26 mouse cellular contexts compared by ENCODE assay signal in the genomic region with DNA sequence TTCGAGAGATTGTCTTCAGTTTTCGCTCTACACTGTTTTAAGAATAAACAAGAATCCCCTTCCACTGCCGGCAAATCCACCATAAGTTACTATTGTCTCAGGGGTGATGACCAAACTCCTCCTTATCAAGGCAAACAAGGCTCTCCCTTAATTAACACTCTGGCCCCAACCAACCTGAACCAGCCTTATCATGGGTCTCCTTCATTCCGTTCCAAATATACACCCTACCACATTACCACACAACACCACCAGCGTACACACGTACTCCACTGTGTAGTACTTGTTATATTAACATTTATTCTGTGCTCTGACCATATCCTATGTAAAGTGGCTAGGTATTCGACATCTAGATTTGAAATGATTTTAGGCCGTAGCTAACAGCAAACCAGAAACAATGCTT. TPM values are rescaled to one million over a fixed set of nuclear protein-coding genes. Genes with fewer than 3 reads are reported as not detected.
DNase-seq lines count a peak whose midpoint lies in the region; ATAC-seq and TF ChIP-seq lines count a peak whose summit lies in the region.
"Had no signal": no experiment of that assay in that cellular context is flagged by ENCODE, and none has a peak within 500 bp of the region (broad histone marks: within the 10 kb centered on the region; RNA-seq: fewer than 3 reads in every experiment).

No protein-coding gene starts in this region.

- peaks cover 12% of the 10 kb centered on the region for H3K4me1 ChIP-seq in heart, embryonic 16.5 days (ENCODE audit: control insufficient read depth, insufficient read depth, low read length)
- H3K4me1 ChIP-seq in MEL (ENCODE audit: control insufficient read depth in 1 of 2, insufficient read depth in 2 of 2, low read length in 2 of 2), result peaks cover 7 to 15% of the 10 kb centered on the region in 2 experiments; a peak in 3 of 4 replicates
- H3K4me1 ChIP-seq in liver, embryonic 12.5 days, result peaks cover 33% of the 10 kb centered on the region
- H3K4me1 ChIP-seq: embryonic facial prominence, embryonic 13.5 days had no signal

- 52% methylated on average over 8 of the region's 8 CpGs for WGBS in heart, embryonic 16.5 days
- WGBS in liver, embryonic 12.5 days (ENCODE audit: insufficient replicate concordance), result 31% methylated on average over 8 of the region's 8 CpGs

- TF ChIP-seq EP300 in MEL (IDR thresholded peaks at IDR 0.05; ENCODE audit: low read depth in 1 of 2, low read length in 2 of 2), result peak; percentile 70 to 84

- no peak for TF ChIP-seq CTCF in MEL (IDR thresholded peaks at IDR 0.05 in 2 of 3, conservative IDR thresholded peaks at IDR 0.05 in 1 of 3; ENCODE audit: control insufficient read depth in 1 of 3, insufficient read depth in 1 of 3, low read depth in 2 of 3, low read length in 3 of 3, poor library complexity in 1 of 3, severe bottlenecking in 1 of 3)

- no peak for TF ChIP-seq RAD21 in MEL (IDR thresholded peaks at IDR 0.05; ENCODE audit: low read depth, low read length)

- no peak for TF ChIP-seq POLR2A in MEL (IDR thresholded peaks at IDR 0.05; ENCODE audit: control insufficient read depth in 1 of 2, insufficient read depth in 1 of 2, low read depth in 1 of 2, low read length in 2 of 2, poor library complexity in 1 of 2)

- no peaks in the 10 kb centered on the region for H3K36me3 ChIP-seq in heart, embryonic 16.5 days (ENCODE audit: control insufficient read depth, insufficient read depth)
- peaks cover 0 to 14% of the 10 kb centered on the region in 2 experiments; a peak in 2 of 4 replicates for H3K36me3 ChIP-seq in MEL (ENCODE audit: control insufficient read depth in 1 of 2, insufficient read depth in 2 of 2, low read length in 2 of 2)
- H3K36me3 ChIP-seq in liver, embryonic 12.5 days, result no peaks in the 10 kb centered on the region
- H3K36me3 ChIP-seq: embryonic facial prominence, embryonic 13.5 days; midbrain, embryonic 13.5 days; neural tube, embryonic 13.5 days had no signal

- peak; percentile 85 for ATAC-seq in heart, embryonic 16.5 days (replicated peaks; ENCODE audit: extremely low read depth, insufficient read depth, low FRiP score)
- peak; percentile 93 for ATAC-seq in liver, embryonic 12.5 days
- peak; percentile 66 for ATAC-seq in megakaryocyte progenitor cell, adult 5-6 weeks (replicated peaks; ENCODE audit: poor library complexity)
- ATAC-seq: activated CD4-positive, CD25-positive, alpha-beta regulatory T cell, adult 4 months; CD4-positive, CD25-positive, alpha-beta regulatory T cell, adult 4 months; forebrain, embryonic 13.5 days; midbrain, embryonic 13.5 days had no signal

- no peaks in the 10 kb centered on the region for H3K27me3 ChIP-seq in heart, embryonic 16.5 days (ENCODE audit: control insufficient read depth, insufficient read depth, low read length)
- no peaks in the 10 kb centered on the region for H3K27me3 ChIP-seq in MEL (ENCODE audit: control insufficient read depth in 1 of 2, insufficient read depth in 2 of 2, low read length in 2 of 2)
- no peaks in the 10 kb centered on the region for H3K27me3 ChIP-seq in liver, embryonic 12.5 days (replicated peaks)
- H3K27me3 ChIP-seq: forebrain, embryonic 13.5 days; midbrain, embryonic 13.5 days; neural tube, embryonic 13.5 days had no signal

- 0 out of 2 replicates have a peak overlapping the region, but pooled peaks have one; percentile 13 for H3K4me2 ChIP-seq in heart, embryonic 16.5 days (ENCODE audit: low read depth, low read length)
- H3K4me2 ChIP-seq in liver, embryonic 12.5 days, result peak overlapping the region; percentile 43
- H3K4me2 ChIP-seq: embryonic facial prominence, embryonic 13.5 days; forebrain, embryonic 13.5 days; hindbrain, embryonic 14.5 days; midbrain, embryonic 13.5 days; neural tube, embryonic 13.5 days had no signal

- H3K9me3 ChIP-seq in heart, embryonic 16.5 days (replicated peaks; ENCODE audit: control insufficient read depth, low read length), result no peaks in the 10 kb centered on the region
- H3K9me3 ChIP-seq in MEL (replicated peaks; ENCODE audit: insufficient read depth, low read length), result no peaks in the 10 kb centered on the region
- no peaks in the 10 kb centered on the region for H3K9me3 ChIP-seq in liver, embryonic 12.5 days (replicated peaks)
- H3K9me3 ChIP-seq: embryonic facial prominence, embryonic 13.5 days; forebrain, embryonic 13.5 days; midbrain, embryonic 13.5 days; neural tube, embryonic 13.5 days had no signal

- intact Hi-C loops in heart, postnatal 36 days (cut with DNase I), result no loop called here

- H3K79me2 ChIP-seq in MEL (ENCODE audit: control insufficient read depth, insufficient read depth, low read length, poor library complexity), result no peaks in the 10 kb centered on the region

- H3K4me3 ChIP-seq in heart, embryonic 16.5 days (ENCODE audit: low read length), result no peak overlapping the region
- H3K4me3 ChIP-seq in MEL (ENCODE audit: control insufficient read depth in 1 of 2, insufficient read depth in 1 of 2, low read depth in 2 of 2, low read length in 2 of 2), result peak overlapping the region; percentile 6 to 30; a peak in 3 of 4 replicates
- H3K4me3 ChIP-seq in liver, embryonic 12.5 days, result no peak overlapping the region
- H3K4me3 ChIP-seq: embryonic facial prominence, embryonic 13.5 days; erythroblast, embryonic 14.5 days; forebrain, embryonic 13.5 days; layer of hippocampus, adult 2 months; midbrain, embryonic 13.5 days; neural tube, embryonic 13.5 days had no signal

- H3K9ac ChIP-seq in heart, embryonic 16.5 days (ENCODE audit: low read length), result no peak overlapping the region
- peak overlapping the region; percentile 13 for H3K9ac ChIP-seq in MEL (ENCODE audit: control insufficient read depth, low read depth, low read length, poor library complexity, severe bottlenecking)
- H3K9ac ChIP-seq in liver, embryonic 12.5 days, result no peak overlapping the region
- H3K9ac ChIP-seq: embryonic facial prominence, embryonic 13.5 days; forebrain, embryonic 13.5 days; hindbrain, embryonic 14.5 days; midbrain, embryonic 13.5 days; neural tube, embryonic 13.5 days had no signal

- no peak for DNase-seq in heart, postnatal 36 days
- DNase-seq in MEL (ENCODE audit: low read depth, low spot score), result peak; percentile 77
- no peak for DNase-seq in kidney, adult 11 months
- DNase-seq in gastrocnemius, postnatal 25 days, result no peak
- DNase-seq: adrenal gland, adult 8-10 months; cerebellum, adult 8-10 months; cerebellum, postnatal 36 days; embryo, embryonic 11 days; heart, postnatal 4 days; kidney, postnatal 25 days; lung, adult 18-20 months; lung, postnatal 10 days; retina, postnatal 1 day; thymus, postnatal 14 days had no signal

- H3K27ac ChIP-seq in heart, embryonic 16.5 days (ENCODE audit: low read length), result peak overlapping the region; percentile 78
- peak overlapping the region; percentile 67 for H3K27ac ChIP-seq in MEL (ENCODE audit: control insufficient read depth, low read depth, low read length)
- peak overlapping the region; percentile 46 for H3K27ac ChIP-seq in liver, embryonic 12.5 days
- H3K27ac ChIP-seq: embryonic facial prominence, embryonic 13.5 days; forebrain, embryonic 13.5 days; hindbrain, embryonic 14.5 days; midbrain, embryonic 13.5 days; neural tube, embryonic 13.5 days had no signal

TF ChIP-seq in MEL, 35 proteins besides CTCF, POLR2A, EP300 and RAD21:
- TF ChIP-seq ETS1 (IDR thresholded peaks at IDR 0.05; ENCODE audit: low read depth, low read length) (peak; percentile 55), TAL1 (IDR thresholded peaks at IDR 0.05; ENCODE audit: low read length) (peak; percentile 71), JUND (IDR thresholded peaks at IDR 0.05; ENCODE audit: low read depth, low read length) (no peak), SMC3 (IDR thresholded peaks at IDR 0.05; ENCODE audit: low read depth, low read length) (no peak), USF1 (IDR thresholded peaks at IDR 0.05; ENCODE audit: low read depth, low read length) (no peak), KAT2A (conservative IDR thresholded peaks at IDR 0.05; ENCODE audit: low read depth, low read length) (no peak), POLR2AphosphoS2 (IDR thresholded peaks at IDR 0.05; ENCODE audit: low read length) (no peak), GATA1 (IDR thresholded peaks at IDR 0.05; ENCODE audit: low read depth, low read length) (peak; percentile 78), GABPA (IDR thresholded peaks at IDR 0.05; ENCODE audit: low read depth, low read length) (no peak), MEF2A (IDR thresholded peaks at IDR 0.05; ENCODE audit: extremely low read depth, insufficient replicate concordance, low read depth, low read length, poor library complexity, severe bottlenecking) (peak; percentile 87; the same call in 1 of the 2 replicates), NELFE (IDR thresholded peaks at IDR 0.05; ENCODE audit: low read depth, low read length) (no peak), MYB (IDR thresholded peaks at IDR 0.05; ENCODE audit: low read depth, low read length) (peak; percentile 16; the same call in 1 of the 2 replicates), MAZ (IDR thresholded peaks at IDR 0.05; ENCODE audit: low read depth, low read length) (no peak), ZMIZ1 (IDR thresholded peaks at IDR 0.05; ENCODE audit: low read depth, low read length) (no peak), ELF1 (IDR thresholded peaks at IDR 0.05; ENCODE audit: low read depth, low read length) (no peak), TCF12 (IDR thresholded peaks at IDR 0.05; ENCODE audit: low read depth, low read length) (peak; percentile 84; the same call in 1 of the 2 replicates), MAFK (IDR thresholded peaks at IDR 0.05; ENCODE audit: borderline replicate concordance, low read depth, low read length) (no peak), BHLHE40 (IDR thresholded peaks at IDR 0.05; ENCODE audit: borderline replicate concordance, low read depth, low read length) (no peak)

RNA-seq across cellular contexts. Expression of a gene that starts 30.6 kb away (rescaled TPM):
- 38.9 and 44.4 TPM in 2 replicates for polyA plus RNA-seq in heart, embryonic 16.5 days (2015; fragmentation: Nextera tagmentation; extraction: Ambion mirVana)
- total RNA-seq in heart, postnatal 36 days (2021), result 100 to 1,000 TPM; 334 to 351 TPM
- total RNA-seq in MEL (2012; rRNA removed), result 4.0 and 4.5 TPM in 2 replicates
- polyA plus RNA-seq in MEL (2012; ENCODE audit: insufficient read depth in 1 of 2, insufficient read length in 2 of 2, low read depth in 1 of 2, low replicate concordance in 2 of 2, missing spikeins in 1 of 2), result 1 to 10 TPM in 1 of 2 experiments, not detected in 1; 2.7 TPM
- 9.0 and 10.1 TPM in 2 replicates for polyA plus RNA-seq in liver, embryonic 12.5 days (2016; fragmentation: Nextera tagmentation; extraction: Ambion mirVana)
- not detected in 2 replicates for total RNA-seq in megakaryocyte progenitor cell, adult 5-6 weeks (2015)
- 0.50 TPM in 1 of 2 replicates, not detected in the other for total RNA-seq in megakaryocyte progenitor cell, adult 5-6 weeks (2017)
- total RNA-seq in gastrocnemius, postnatal 25 days (2021), result 10 to 100 TPM; 93.4 to 95.2 TPM

Comparison
In these comparisons a context has a peak if more than half of its experiments do, and no peak if none do; other contexts are left out.
1. H3K4me3 ChIP-seq: peak in MEL (2 of 2); none in heart, embryonic 16.5 days (single experiment) and liver, embryonic 12.5 days (single experiment).
2. RNA of a gene that starts 30.6 kb away (total RNA-seq): 334 to 351 TPM in heart, postnatal 36 days and 93.4 to 95.2 TPM in gastrocnemius, postnatal 25 days; 4.0 to 4.5 TPM in MEL and 0.50 TPM in megakaryocyte progenitor cell, adult 5-6 weeks; every median in the first group is over 10 times any median in the second.
3. Peak in every context shown above with its lines, with median percentiles within 50 percentile points of each other: ATAC-seq and H3K27ac ChIP-seq.